Mouse (Mus musculus): ENCODE measurements around the gene Tmem33.
A peak's percentile ranks its signal among the peaks of the same experiment; 100 is the strongest.

The Tmem33 gene

DNA sequence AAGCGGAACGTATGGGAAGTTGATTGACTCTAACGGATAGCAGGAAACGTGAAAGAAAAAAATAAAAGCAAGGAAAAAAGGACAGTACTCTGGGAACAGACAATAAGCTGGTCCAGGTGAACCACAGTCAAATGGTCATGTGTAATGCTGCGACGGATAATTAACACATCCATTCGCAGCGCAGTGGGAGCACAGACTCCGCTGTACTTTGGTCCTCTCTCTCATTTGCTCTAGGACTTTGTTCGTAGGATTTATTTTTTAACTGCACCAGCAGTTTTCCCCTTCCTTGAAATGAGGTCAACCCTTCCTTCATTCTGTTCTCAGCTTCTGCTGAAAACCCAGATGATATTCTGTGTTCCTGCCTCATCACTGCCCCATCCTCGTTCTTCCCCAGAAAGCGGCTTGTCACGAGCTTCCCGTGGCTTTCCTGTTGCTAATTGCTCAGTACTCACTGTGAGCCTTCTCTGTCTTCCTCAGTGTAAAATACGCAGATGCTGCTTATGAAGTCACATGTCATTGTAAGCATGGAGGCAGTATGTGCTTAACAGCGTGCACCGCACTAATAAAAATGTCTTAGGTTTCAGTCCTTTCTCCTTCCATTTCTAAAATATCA is 61.4 kb downstream of the Tmem33 start:
- DNase-seq (ENCODE audit: low read depth, low spot score): no peak

DNA sequence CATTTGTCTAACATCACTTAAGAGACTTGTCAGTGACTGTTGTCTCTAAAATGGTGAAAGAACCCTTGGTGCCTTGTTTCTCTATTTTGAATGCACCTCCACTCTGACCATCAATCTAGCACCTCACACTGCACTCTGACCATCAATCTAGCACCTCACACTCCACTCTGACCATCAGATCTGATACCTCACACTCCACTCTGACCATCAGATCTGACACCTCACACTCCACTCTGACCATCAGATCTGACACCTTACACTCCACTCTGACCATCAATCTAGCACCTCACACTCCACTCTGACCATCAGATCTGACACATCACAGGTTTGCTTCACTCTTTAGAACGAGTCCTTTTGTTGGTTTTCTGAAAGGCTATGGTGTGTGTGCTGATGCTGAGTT is 63.7 kb downstream of the Tmem33 start:
- no peak for DNase-seq (ENCODE audit: low read depth, low spot score)

DNA sequence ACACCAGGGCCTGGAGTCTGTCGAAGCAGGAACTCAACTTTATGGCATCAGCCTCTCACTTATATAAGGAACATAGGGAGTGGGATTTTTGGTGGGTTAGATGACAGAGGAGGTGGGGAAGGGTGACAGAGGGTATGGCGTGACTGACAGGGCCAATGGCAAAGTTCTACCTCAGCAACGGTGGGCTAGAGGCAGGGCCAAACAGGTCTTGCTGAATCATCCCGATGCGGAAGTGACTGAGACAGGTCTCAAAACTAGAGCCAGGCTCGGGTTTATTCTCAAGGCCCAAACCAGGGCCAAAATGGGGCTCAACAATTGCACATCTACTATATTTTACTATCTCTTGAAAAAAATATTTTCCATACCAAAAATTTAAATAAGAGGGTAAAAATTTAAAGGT is 80.4 kb downstream of the Tmem33 start:
- DNase-seq (ENCODE audit: low read depth, low spot score): peak; percentile 57
